In genomic region chr10:117425907-117426614, GRCm38 (mm10) we compare ENCODE assay signal across 11 mouse cellular contexts. TPM values are rescaled to one million over a fixed set of nuclear protein-coding genes. Genes with fewer than 3 reads are reported as not detected.
DNase-seq lines count a peak whose midpoint lies in the region; ATAC-seq and TF ChIP-seq lines count a peak whose summit lies in the region.
"Had no signal": no experiment of that assay in that cellular context is flagged by ENCODE, and none has a peak within 500 bp of the region (broad histone marks: within the 10 kb centered on the region; RNA-seq: fewer than 3 reads in every experiment).

No protein-coding gene starts in this region.

- no peak overlapping the region for H3K4me3 ChIP-seq in hindbrain, embryonic 11.5 days (ENCODE audit: low read depth, low read length)
- no peak overlapping the region for H3K4me3 ChIP-seq in midbrain, embryonic 14.5 days (replicated peaks; ENCODE audit: low read depth, low read length)
- H3K4me3 ChIP-seq: heart, embryonic 12.5 days had no signal

- no peaks in the 10 kb centered on the region for H3K27me3 ChIP-seq in hindbrain, embryonic 11.5 days (ENCODE audit: control insufficient read depth, insufficient read depth, low read length)
- no peaks in the 10 kb centered on the region for H3K27me3 ChIP-seq in midbrain, embryonic 14.5 days (ENCODE audit: control insufficient read depth, insufficient read depth, low read length)

- WGBS in hindbrain, embryonic 11.5 days = 37% methylated on average over 11 of the region's 11 CpGs
- WGBS in midbrain, embryonic 14.5 days = 21% methylated on average over 11 of the region's 11 CpGs

- ATAC-seq in hindbrain, embryonic 11.5 days (ENCODE audit: low FRiP score) = peak; percentile 87
- peak; percentile 63; the same call in 1 of the 2 replicates for ATAC-seq in midbrain, embryonic 14.5 days (ENCODE audit: low FRiP score, low TSS enrichment)

- peak; percentile 81 for DNase-seq in R1 (ENCODE audit: low read depth, low spot score)
- peak; percentile 91 for DNase-seq in brain, embryonic 14.5 days (ENCODE audit: low read depth)
- peak; percentile 80 for DNase-seq in hindbrain, embryonic 11.5 days (ENCODE audit: low spot score)
- DNase-seq in midbrain, embryonic 14.5 days = peak; percentile 90
- no peak for DNase-seq in lung, postnatal 36 days
- DNase-seq in cerebellum, adult 9-10 months = no peak
- DNase-seq in Muller cell, postnatal 12 days (ENCODE audit: inconsistent ontology term) = no peak
- DNase-seq: kidney, postnatal 14 days; lung, embryonic 14.5 days; thymus, postnatal 36 days had no signal

- no peak for TF ChIP-seq CTCF in brain, embryonic 14.5 days (IDR thresholded peaks at IDR 0.05; ENCODE audit: borderline replicate concordance, extremely low read depth, insufficient read depth, insufficient read length)

- no peak overlapping the region for H3K27ac ChIP-seq in hindbrain, embryonic 11.5 days (ENCODE audit: low read depth, low read length)
- H3K27ac ChIP-seq in midbrain, embryonic 14.5 days (replicated peaks; ENCODE audit: low read depth, low read length) = peak overlapping the region; percentile 46; the same call in 1 of the 2 replicates

- no peaks in the 10 kb centered on the region for H3K9me3 ChIP-seq in hindbrain, embryonic 11.5 days (ENCODE audit: control insufficient read depth, low read length)
- H3K9me3 ChIP-seq in midbrain, embryonic 14.5 days (ENCODE audit: control insufficient read depth, low read length) = no peaks in the 10 kb centered on the region

- no peaks in the 10 kb centered on the region for H3K36me3 ChIP-seq in hindbrain, embryonic 11.5 days (ENCODE audit: control insufficient read depth, insufficient read depth, low read length)
- no peaks in the 10 kb centered on the region for H3K36me3 ChIP-seq in midbrain, embryonic 14.5 days (ENCODE audit: control insufficient read depth, insufficient read depth, low read length)
- H3K36me3 ChIP-seq: heart, embryonic 12.5 days had no signal

- no peaks in the 10 kb centered on the region for H3K4me1 ChIP-seq in hindbrain, embryonic 11.5 days (replicated peaks; ENCODE audit: control insufficient read depth, insufficient read depth, low read length)
- H3K4me1 ChIP-seq in midbrain, embryonic 14.5 days (ENCODE audit: control insufficient read depth, insufficient read depth, low read length) = peaks cover 7% of the 10 kb centered on the region
- H3K4me1 ChIP-seq: heart, embryonic 12.5 days had no signal

- no peak for TF ChIP-seq POLR2A in brain, embryonic 14.5 days (IDR thresholded peaks at IDR 0.05; ENCODE audit: borderline replicate concordance, extremely low read depth, insufficient read depth, insufficient read length, poor library complexity, severe bottlenecking)

- H3K4me2 ChIP-seq in hindbrain, embryonic 11.5 days (replicated peaks; ENCODE audit: low read depth, low read length) = no peak overlapping the region
- peak overlapping the region; percentile 2; the same call in 1 of the 2 replicates for H3K4me2 ChIP-seq in midbrain, embryonic 14.5 days (ENCODE audit: low read length)
- H3K4me2 ChIP-seq: heart, embryonic 12.5 days; lung, embryonic 14.5 days had no signal

- H3K9ac ChIP-seq in hindbrain, embryonic 11.5 days (ENCODE audit: low read depth, low read length) = no peak overlapping the region
- no peak overlapping the region for H3K9ac ChIP-seq in midbrain, embryonic 14.5 days (replicated peaks; ENCODE audit: low read length)
- H3K9ac ChIP-seq: heart, embryonic 12.5 days; lung, embryonic 14.5 days had no signal

RNA-seq across cellular contexts. Expression of gene Cpsf6, which starts 46.2 kb away (rescaled TPM):
- polyA plus RNA-seq in brain, embryonic 14.5 days (2012; rRNA removed) = 149 and 198 TPM in 2 replicates
- polyA plus RNA-seq in hindbrain, embryonic 11.5 days (2014; fragmentation: Nextera tagmentation; extraction: Ambion mirVana) = 230 and 231 TPM in 2 replicates
- 207 and 213 TPM in 2 replicates for polyA plus RNA-seq in midbrain, embryonic 14.5 days (2014; fragmentation: Nextera tagmentation; extraction: Ambion mirVana)

Comparison
In these comparisons a context has a peak if more than half of its experiments do, and no peak if none do; other contexts are left out.
1. DNase-seq: peak in R1 (single experiment), brain, embryonic 14.5 days (single experiment), hindbrain, embryonic 11.5 days (single experiment) and midbrain, embryonic 14.5 days (single experiment); none in lung, postnatal 36 days (single experiment), cerebellum, adult 9-10 months (single experiment) and Muller cell, postnatal 12 days (single experiment).